Mouse (Mus musculus): ENCODE results near the gene Gapt. TPM values are rescaled to one million over a fixed set of nuclear protein-coding genes. Genes with fewer than 3 reads are reported as not detected.
"Not testable (repeated sequence)": the region's sequence is repeated elsewhere in the genome, so short reads cannot be mapped to it uniquely, and the experiment has no call there.

Gene Gapt
- polyA plus RNA-seq, 1 experiment from 2014 or later, result 0.08 TPM

- Histone ChIP-seq H3K4me2 (ENCODE audit: low read length) (peak overlapping the region; percentile 99), H3K4me1 (ENCODE audit: control insufficient read depth, insufficient read depth, low read depth, low read length) (peaks cover 5% of the 10 kb centered on the region), H3K9me3 (ENCODE audit: control insufficient read depth, low read length) (peaks cover 4% of the 10 kb centered on the region), H3K4me3 (ENCODE audit: low read length) (peak overlapping the region; percentile 91), H3K27ac (ENCODE audit: low read depth, low read length) (peak overlapping the region; percentile 94), H3K27me3 (replicated peaks; ENCODE audit: control insufficient read depth, insufficient read depth, low read length) (no peaks in the 10 kb centered on the region), H3K9ac (ENCODE audit: low read depth, low read length) (peak overlapping the region; percentile 96), H3K36me3 (ENCODE audit: control insufficient read depth, insufficient read depth, low read length) (peaks cover 29% of the 10 kb centered on the region)
- WGBS, result 1% methylated on average over 32 of the region's 41 CpGs
- ATAC-seq, result no peak; the same call in 1 of the 2 replicates
Observed at GRCm38 (mm10) chr13:110395179-110395794, 38.3 kb upstream of the Gapt start.

- Histone ChIP-seq H3K27me3 (replicated peaks; ENCODE audit: control insufficient read depth, insufficient read depth, low read length) (no peaks in the 10 kb centered on the region), H3K4me1 (ENCODE audit: control insufficient read depth, insufficient read depth, low read depth, low read length) (peaks cover 3% of the 10 kb centered on the region), H3K27ac (ENCODE audit: low read depth, low read length) (peak within 1 kb of the TSS; percentile 94), H3K36me3 (ENCODE audit: control insufficient read depth, insufficient read depth, low read length) (peaks cover 22% of the 10 kb centered on the region), H3K9me3 (ENCODE audit: control insufficient read depth, low read length) (peaks cover 2% of the 10 kb centered on the region), H3K4me2 (ENCODE audit: low read length) (peak within 1 kb of the TSS; percentile 99), H3K9ac (ENCODE audit: low read depth, low read length) (peak within 1 kb of the TSS; percentile 96), H3K4me3 (ENCODE audit: low read length) (peak within 1 kb of the TSS; percentile 91)
- ATAC-seq, result peak; percentile 96
- under 1% methylated on average over 66 of the region's 71 CpGs for WGBS
Observed at GRCm38 (mm10) chr13:110394291-110395178, 37.5 kb upstream of the Gapt start, which contains the start of gene Plk2. TSS of gene Plk2 (plus strand) at chr13:110395046.

DNA sequence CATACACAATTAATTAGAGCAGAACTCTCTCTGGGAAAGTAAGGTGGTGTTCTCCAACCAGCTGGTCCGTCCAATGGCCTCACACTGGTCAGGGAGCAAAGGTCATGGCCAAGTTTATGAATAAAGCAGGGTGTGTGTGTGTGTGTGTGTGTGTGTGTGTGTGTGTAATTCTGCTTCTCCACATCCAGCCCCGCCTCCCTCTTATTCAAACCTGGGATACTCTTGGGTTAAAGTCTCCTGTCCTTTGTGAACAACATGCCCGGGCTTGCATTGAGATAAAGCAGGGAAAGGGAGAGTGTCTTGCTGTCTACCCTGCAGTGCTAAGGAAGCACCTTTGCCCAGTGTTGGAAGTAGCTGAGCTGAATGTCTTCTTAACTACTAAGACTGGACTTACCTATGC, 35.6 kb upstream of the Gapt start:
- ATAC-seq, result no peak
- Histone ChIP-seq H3K4me1 (ENCODE audit: control insufficient read depth, insufficient read depth, low read depth, low read length) (peaks cover 2% of the 10 kb centered on the region), H3K9me3 (ENCODE audit: control insufficient read depth, low read length) (no peaks in the 10 kb centered on the region), H3K4me3 (ENCODE audit: low read length) (no peak overlapping the region), H3K27ac (ENCODE audit: low read depth, low read length) (no peak overlapping the region), H3K27me3 (replicated peaks; ENCODE audit: control insufficient read depth, insufficient read depth, low read length) (no peaks in the 10 kb centered on the region), H3K4me2 (ENCODE audit: low read length) (no peak overlapping the region), H3K36me3 (ENCODE audit: control insufficient read depth, insufficient read depth, low read length) (peaks cover 3% of the 10 kb centered on the region), H3K9ac (ENCODE audit: low read depth, low read length) (no peak overlapping the region)
- WGBS, result 56% methylated on average over 3 of the region's 3 CpGs

DNA sequence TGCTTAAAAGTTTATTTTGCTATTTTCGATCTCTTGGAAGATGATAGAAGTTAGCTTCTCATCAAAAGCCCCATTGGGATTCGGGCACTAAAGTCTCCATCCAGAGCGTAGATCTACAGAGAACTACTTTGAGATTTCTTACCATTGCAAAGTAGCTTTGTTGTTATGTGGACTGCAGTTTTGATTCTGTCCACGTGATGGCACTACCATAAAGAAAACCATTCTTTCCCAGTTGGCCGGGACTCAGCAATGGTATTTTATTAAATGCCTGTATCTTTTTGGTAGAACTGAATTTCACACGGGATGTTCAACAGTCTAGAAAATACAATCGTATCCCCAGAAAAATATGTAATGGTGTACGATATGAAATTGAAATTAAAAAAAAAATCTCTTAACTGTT, 35.2 kb upstream of the Gapt start:
- Histone ChIP-seq H3K27me3 (replicated peaks; ENCODE audit: control insufficient read depth, insufficient read depth, low read length) (no peaks in the 10 kb centered on the region), H3K4me2 (ENCODE audit: low read length) (no peak overlapping the region), H3K9ac (ENCODE audit: low read depth, low read length) (no peak overlapping the region), H3K36me3 (ENCODE audit: control insufficient read depth, insufficient read depth, low read length) (no peaks in the 10 kb centered on the region), H3K27ac (ENCODE audit: low read depth, low read length) (no peak overlapping the region), H3K4me3 (ENCODE audit: low read length) (no peak overlapping the region), H3K4me1 (ENCODE audit: control insufficient read depth, insufficient read depth, low read depth, low read length) (no peaks in the 10 kb centered on the region; the same call in 1 of the 2 replicates), H3K9me3 (ENCODE audit: control insufficient read depth, low read length) (no peaks in the 10 kb centered on the region)
- 22% methylated on average over 8 of the region's 8 CpGs for WGBS
- ATAC-seq, result no peak

GRCm38 (mm10) chr13:110384514-110384913, 27.5 kb upstream of the Gapt start:
- 79% methylated on average over 6 of the region's 6 CpGs for WGBS
- Histone ChIP-seq H3K4me3 (ENCODE audit: low read length) (no peak overlapping the region), H3K27me3 (replicated peaks; ENCODE audit: control insufficient read depth, insufficient read depth, low read length) (no peaks in the 10 kb centered on the region), H3K27ac (ENCODE audit: low read depth, low read length) (no peak overlapping the region), H3K4me2 (ENCODE audit: low read length) (no peak overlapping the region), H3K9ac (ENCODE audit: low read depth, low read length) (no peak overlapping the region), H3K9me3 (ENCODE audit: control insufficient read depth, low read length) (no peaks in the 10 kb centered on the region), H3K36me3 (ENCODE audit: control insufficient read depth, insufficient read depth, low read length) (no peaks in the 10 kb centered on the region), H3K4me1 (ENCODE audit: control insufficient read depth, insufficient read depth, low read depth, low read length) (no peaks in the 10 kb centered on the region)
- no peak for ATAC-seq

- H3K27ac ChIP-seq (ENCODE audit: low read depth, low read length), result no peak overlapping the region
- no peaks in the 10 kb centered on the region for H3K4me1 ChIP-seq (ENCODE audit: control insufficient read depth, insufficient read depth, low read depth, low read length)
- ATAC-seq, result peak; percentile 69; the same call in 1 of the 2 replicates
- WGBS, result 20% methylated on average over 5 of the region's 5 CpGs
- H3K9me3 ChIP-seq (ENCODE audit: control insufficient read depth, low read length), result no peaks in the 10 kb centered on the region
- no peaks in the 10 kb centered on the region for H3K36me3 ChIP-seq (ENCODE audit: control insufficient read depth, insufficient read depth, low read length)
- no peak overlapping the region for H3K4me2 ChIP-seq (ENCODE audit: low read length)
- no peak overlapping the region for H3K9ac ChIP-seq (ENCODE audit: low read depth, low read length)
- no peak overlapping the region for H3K4me3 ChIP-seq (ENCODE audit: low read length)
- no peaks in the 10 kb centered on the region for H3K27me3 ChIP-seq (replicated peaks; ENCODE audit: control insufficient read depth, insufficient read depth, low read length)
Observed at GRCm38 (mm10) chr13:110382447-110382901, 25.5 kb upstream of the Gapt start.

DNA sequence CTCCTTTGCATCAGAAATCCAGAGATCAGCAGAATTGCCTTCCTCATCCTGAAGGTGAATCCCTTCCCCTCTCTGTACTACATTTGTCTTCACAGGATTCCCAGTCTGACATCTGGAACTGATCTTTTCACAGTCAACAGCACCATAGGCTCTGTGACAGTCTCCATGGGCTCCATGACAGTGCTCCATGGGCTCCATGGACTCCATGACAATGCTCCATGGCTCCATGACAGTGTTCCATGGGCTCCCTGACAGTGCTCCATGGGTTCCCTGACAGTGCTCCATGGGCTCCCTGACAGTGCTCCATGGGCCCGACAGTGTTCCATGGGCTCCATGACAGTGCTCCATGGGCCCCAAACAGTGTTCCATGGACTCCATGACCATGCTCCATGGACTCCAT, 12.7 kb upstream of the Gapt start:
- no peak overlapping the region for H3K27ac ChIP-seq (ENCODE audit: low read depth, low read length)
- no peaks in the 10 kb centered on the region for H3K9me3 ChIP-seq (ENCODE audit: control insufficient read depth, low read length)
- no peaks in the 10 kb centered on the region for H3K36me3 ChIP-seq (ENCODE audit: control insufficient read depth, insufficient read depth, low read length)
- no peak overlapping the region for H3K4me2 ChIP-seq (ENCODE audit: low read length)
- WGBS, result 91% methylated on average over 1 of the region's 1 CpGs
- H3K27me3 ChIP-seq (replicated peaks; ENCODE audit: control insufficient read depth, insufficient read depth, low read length), result no peaks in the 10 kb centered on the region
- ATAC-seq, result peak; percentile 49; the same call in 1 of the 2 replicates
- H3K4me1 ChIP-seq (ENCODE audit: control insufficient read depth, insufficient read depth, low read depth, low read length), result no peaks in the 10 kb centered on the region
- H3K4me3 ChIP-seq (ENCODE audit: low read length), result no peak overlapping the region
- H3K9ac ChIP-seq (ENCODE audit: low read depth, low read length), result no peak overlapping the region

DNA sequence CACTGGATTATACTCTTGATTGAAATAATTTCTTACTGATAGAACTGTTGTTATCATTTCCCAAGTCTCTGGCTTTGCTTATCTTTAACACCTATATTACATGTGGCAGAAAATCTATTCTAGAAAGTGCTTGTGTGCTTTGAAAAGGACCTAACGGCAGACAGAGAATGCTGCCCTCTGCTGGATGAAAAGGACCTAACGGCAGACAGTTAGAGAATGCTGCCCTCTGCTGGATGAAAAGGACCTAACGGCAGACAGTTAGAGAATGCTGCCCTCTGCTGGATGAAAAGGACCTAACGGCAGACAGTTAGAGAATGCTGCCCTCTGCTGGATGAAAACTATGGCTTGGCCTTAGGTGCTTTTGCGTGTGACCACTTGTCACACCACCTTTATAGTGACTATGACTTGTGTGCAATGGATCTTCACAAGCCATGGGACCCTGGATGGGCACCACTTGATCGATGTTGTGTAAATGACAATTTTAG, 11.6 kb upstream of the Gapt start:
- not testable (repeated sequence) for H3K9me3 ChIP-seq (ENCODE audit: control insufficient read depth, low read length); H3K4me2 ChIP-seq (ENCODE audit: low read length); H3K36me3 ChIP-seq (ENCODE audit: control insufficient read depth, insufficient read depth, low read length); H3K27me3 ChIP-seq (replicated peaks; ENCODE audit: control insufficient read depth, insufficient read depth, low read length); H3K27ac ChIP-seq (ENCODE audit: low read depth, low read length); H3K4me3 ChIP-seq (ENCODE audit: low read length); H3K4me1 ChIP-seq (ENCODE audit: control insufficient read depth, insufficient read depth, low read depth, low read length); H3K9ac ChIP-seq (ENCODE audit: low read depth, low read length)
- ATAC-seq, result peak; percentile 66
- WGBS, result 37% methylated on average over 6 of the region's 6 CpGs

DNA sequence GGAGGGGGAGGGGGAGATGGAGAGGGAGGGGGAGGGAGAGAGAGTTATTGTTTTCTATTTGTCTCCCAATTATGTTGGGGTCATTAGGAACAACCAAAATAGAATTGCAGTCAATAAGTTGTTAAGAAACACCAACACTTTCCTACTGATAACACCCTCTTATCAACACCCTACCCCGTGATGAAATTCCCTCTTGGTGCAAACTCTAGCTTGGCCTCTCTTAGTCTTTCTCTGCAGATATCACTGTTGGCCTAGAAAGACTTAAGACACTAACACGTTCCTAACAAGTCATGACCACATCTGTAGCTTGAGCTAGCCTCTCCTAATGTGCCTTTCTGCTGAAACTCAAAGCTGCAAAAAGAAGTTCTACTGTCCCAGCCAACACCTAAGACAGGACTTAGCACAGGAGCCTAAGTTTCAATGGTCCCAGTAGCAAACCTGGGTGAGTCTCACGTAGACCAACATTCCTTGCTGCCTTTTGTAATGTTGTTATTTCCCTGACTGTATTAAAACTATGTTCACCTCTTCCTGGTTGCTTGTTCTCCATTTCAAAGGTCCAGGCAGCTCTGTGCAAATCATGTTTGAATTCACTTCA, 11.1 kb upstream of the Gapt start:
- Histone ChIP-seq H3K27ac (ENCODE audit: low read depth, low read length) (0 out of 2 replicates have a peak overlapping the region, but pooled peaks have one; percentile 1), H3K27me3 (replicated peaks; ENCODE audit: control insufficient read depth, insufficient read depth, low read length) (no peaks in the 10 kb centered on the region), H3K36me3 (ENCODE audit: control insufficient read depth, insufficient read depth, low read length) (no peaks in the 10 kb centered on the region), H3K4me3 (ENCODE audit: low read length) (no peak overlapping the region), H3K9ac (ENCODE audit: low read depth, low read length) (no peak overlapping the region), H3K4me2 (ENCODE audit: low read length) (no peak overlapping the region), H3K4me1 (ENCODE audit: control insufficient read depth, insufficient read depth, low read depth, low read length) (no peaks in the 10 kb centered on the region), H3K9me3 (ENCODE audit: control insufficient read depth, low read length) (no peaks in the 10 kb centered on the region)
- 90% methylated on average over 3 of the region's 3 CpGs for WGBS
- peak; percentile 41; the same call in 1 of the 2 replicates for ATAC-seq
